Mouse (Mus musculus) neural tube, embryonic 11.5 days (tissue): ENCODE data around the gene Hook2. TPM values are rescaled to one million over a fixed set of nuclear protein-coding genes. Genes with fewer than 3 reads are reported as not detected.

Source experiments
- ATAC-seq: fragments of 200-750 bp; cut with Nextera tagmentation; 2 replicates; pipeline ENCODE4 v1.8.0; 2017; ENCODE audit warnings: moderate number of reproducible peaks, mild to moderate bottlenecking, moderate TSS enrichment, moderate library complexity; ENCODE audit not compliant: insufficient read depth, low FRiP score, low TSS enrichment
- DNase-seq: peaks from one replicate; pipeline ENCODE4 v3.0.0-alpha.2; 2015; ENCODE audit warnings: low spot score
- H3K27ac ChIP-seq: fragments of 300-500 bp; sonication (generic); 2 replicates; pipeline ENCODE4 v1.5.1; 2014; ENCODE audit warnings: low read depth, mild to moderate bottlenecking, low read length
- H3K27me3 ChIP-seq: fragments of 300-500 bp; sonication (generic); 2 replicates; pipeline ENCODE4 v1.6.1; 2014; ENCODE audit warnings: mild to moderate bottlenecking, low read length, mixed read lengths; ENCODE audit not compliant: control insufficient read depth, insufficient read depth
- H3K36me3 ChIP-seq: fragments of 300-500 bp; sonication (generic); 2 replicates; pipeline ENCODE4 v1.6.1; 2014; ENCODE audit warnings: mild to moderate bottlenecking, low read length, moderate library complexity, mixed read lengths; ENCODE audit not compliant: control insufficient read depth, insufficient read depth
- H3K4me1 ChIP-seq: fragments of 300-500 bp; sonication (generic); 2 replicates; pipeline ENCODE4 v1.6.1; 2014; ENCODE audit warnings: low read length, mixed read lengths; ENCODE audit not compliant: control insufficient read depth, insufficient read depth
- H3K4me2 ChIP-seq: fragments of 300-500 bp; sonication (generic); 2 replicates; pipeline ENCODE4 v1.6.1; 2014; ENCODE audit warnings: low read depth, mild to moderate bottlenecking, moderate library complexity
- H3K4me3 ChIP-seq: fragments of 300-500 bp; sonication (generic); 2 replicates; pipeline ENCODE4 v1.5.1; 2014; ENCODE audit warnings: low read depth, low read length
- H3K9ac ChIP-seq: fragments of 300-500 bp; sonication (generic); 2 replicates; pipeline ENCODE4 v1.6.1; 2014; ENCODE audit warnings: mild to moderate bottlenecking, low read length
- H3K9me3 ChIP-seq: fragments of 300-500 bp; sonication (generic); 2 replicates; pipeline ENCODE4 v1.6.1; 2016; ENCODE audit warnings: low read length; ENCODE audit not compliant: control insufficient read depth
- WGBS: fragments of 180-500 bp; shearing (Covaris S2); extraction: QIAGEN DNeasy Blood & Tissue Kit; methylation state at CpG from one replicate; pipeline ENCODE4 v1.1.7; 2014; 5-methylcytosine and 5-hydroxymethylcytosine counted together
- polyA plus RNA-seq: library from polyadenylated mRNA; unstranded; fragments of >200 nt; fragmentation: Nextera tagmentation; extraction: Ambion mirVana; gene quantifications from 2 replicates; pipeline ENCODE4 v1.2.1, GENCODE M21; 2014

Gene Hook2
- polyA plus RNA-seq, 1 experiment from 2014 or later, result 12.9 TPM

DNA sequence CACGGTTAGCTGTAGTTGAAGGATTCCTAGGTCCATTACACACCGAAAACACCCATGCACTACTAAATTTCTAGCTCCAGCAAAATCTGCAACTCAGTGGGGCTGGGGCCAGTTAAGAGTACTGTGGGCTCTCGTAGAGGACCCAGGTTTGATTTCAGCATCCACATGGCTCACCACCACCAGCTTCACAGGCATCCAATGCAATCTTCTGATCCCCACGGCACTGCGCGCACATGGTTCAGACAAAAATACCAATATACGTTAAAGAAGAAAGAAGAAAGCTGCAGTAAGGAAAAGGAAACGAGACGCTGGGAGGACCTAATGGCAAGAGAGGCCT is 45.9 kb downstream of the Hook2 start:
- WGBS, result 0% methylated on average over 9 of the region's 9 CpGs
- Histone ChIP-seq H3K4me2 (peak overlapping the region; percentile 98), H3K9ac (peak overlapping the region; percentile 69), H3K27ac (peak overlapping the region; percentile 98), H3K36me3 (peaks cover 14% of the 10 kb centered on the region), H3K27me3 (no peaks in the 10 kb centered on the region), H3K4me1 (peaks cover 14% of the 10 kb centered on the region; the same call in 1 of the 2 replicates), H3K9me3 (no peaks in the 10 kb centered on the region), H3K4me3 (peak overlapping the region; percentile 79)
- DNase-seq (no peak), ATAC-seq (peak; percentile 40)

- ATAC-seq (peak; percentile 93), DNase-seq (peak; percentile 89)
- under 1% methylated on average over 59 of the region's 59 CpGs for WGBS
- peaks cover 14% of the 10 kb centered on the region; the same call in 1 of the 2 replicates for H3K4me1 ChIP-seq
- H3K36me3 ChIP-seq, result peaks cover 14% of the 10 kb centered on the region
- peak within 1 kb of the TSS; percentile 98 for H3K27ac ChIP-seq
- H3K27me3 ChIP-seq, result no peaks in the 10 kb centered on the region
- H3K9me3 ChIP-seq, result no peaks in the 10 kb centered on the region
- H3K9ac ChIP-seq, result peak within 1 kb of the TSS; percentile 93
- H3K4me2 ChIP-seq, result peak within 1 kb of the TSS; percentile 98
- H3K4me3 ChIP-seq, result peak within 1 kb of the TSS; percentile 79
Observed at GRCm38 (mm10) chr8:85036718-85037365, 46.4 kb downstream of the Hook2 start, which contains the start of gene Tnpo2. Gene Tnpo2 (plus strand): TSS chr8:85036915.

- H3K4me2 ChIP-seq, result peak overlapping the region; percentile 98
- peaks cover 14% of the 10 kb centered on the region; the same call in 1 of the 2 replicates for H3K4me1 ChIP-seq
- DNase-seq, result peak; percentile 69
- H3K27me3 ChIP-seq, result no peaks in the 10 kb centered on the region
- peak overlapping the region; percentile 93 for H3K9ac ChIP-seq
- H3K4me3 ChIP-seq, result peak overlapping the region; percentile 79
- peak; percentile 69 for ATAC-seq
- H3K36me3 ChIP-seq, result peaks cover 14% of the 10 kb centered on the region
- WGBS, result under 1% methylated on average over 14 of the region's 14 CpGs
- peak overlapping the region; percentile 98 for H3K27ac ChIP-seq
- no peaks in the 10 kb centered on the region for H3K9me3 ChIP-seq
Observed at GRCm38 (mm10) chr8:85037366-85037680, 46.9 kb downstream of the Hook2 start.

- Histone ChIP-seq H3K4me3 (peak overlapping the region; percentile 79), H3K4me2 (peak overlapping the region; percentile 98), H3K4me1 (peaks cover 14% of the 10 kb centered on the region; the same call in 1 of the 2 replicates), H3K27me3 (no peaks in the 10 kb centered on the region), H3K9ac (peak overlapping the region; percentile 93), H3K27ac (peak overlapping the region; percentile 98), H3K9me3 (no peaks in the 10 kb centered on the region), H3K36me3 (peaks cover 13% of the 10 kb centered on the region)
- no peak for ATAC-seq
- DNase-seq, result peak; percentile 48
- under 1% methylated on average over 57 of the region's 57 CpGs for WGBS
Observed at GRCm38 (mm10) chr8:85037681-85038531, 47.5 kb downstream of the Hook2 start.

DNA sequence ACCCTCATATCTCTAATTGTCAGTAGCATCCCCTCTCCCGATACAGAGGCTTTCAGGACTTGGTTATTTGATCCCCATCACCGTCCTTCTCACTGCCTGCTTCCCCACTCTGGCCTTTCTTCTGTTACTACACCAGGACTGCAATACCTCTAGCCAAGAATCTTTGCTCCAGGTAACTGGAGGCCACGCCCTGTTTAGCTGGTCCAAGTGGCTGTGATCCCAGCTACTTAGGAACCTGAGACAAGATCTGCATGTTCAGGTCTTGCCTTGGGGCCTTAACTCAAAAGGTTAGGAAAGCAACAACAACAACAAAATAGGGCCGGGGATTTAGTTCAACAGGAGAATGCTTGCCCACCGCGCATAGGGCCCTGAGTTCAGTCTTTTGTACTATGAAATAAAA is 53.2 kb downstream of the Hook2 start:
- DNase-seq (no peak), ATAC-seq (no peak)
- Histone ChIP-seq H3K4me3 (no peak overlapping the region), H3K9ac (no peak overlapping the region), H3K9me3 (no peaks in the 10 kb centered on the region), H3K27ac (no peak overlapping the region), H3K4me1 (peaks cover 3% of the 10 kb centered on the region; the same call in 1 of the 2 replicates), H3K27me3 (no peaks in the 10 kb centered on the region), H3K4me2 (no peak overlapping the region), H3K36me3 (peaks cover 26% of the 10 kb centered on the region)
- WGBS, result 92% methylated on average over 6 of the region's 6 CpGs

Other genes with a start within 250 kb of the Hook2 start
- gene Nfix, start 190.3 kb upstream of the Hook2 start, polyA plus RNA-seq, result 3.1 and 3.7 TPM in 2 replicates
- gene Dand5, start 167.8 kb upstream of the Hook2 start, polyA plus RNA-seq, result 4.7 and 7.3 TPM in 2 replicates
- 38.6 and 38.7 TPM in 2 replicates for gene Gadd45gip1, start 159.1 kb upstream of the Hook2 start, polyA plus RNA-seq
- 101 TPM in 2 replicates for gene Rad23a, start 149.9 kb upstream of the Hook2 start, polyA plus RNA-seq
- gene Calr, start 143.7 kb upstream of the Hook2 start, polyA plus RNA-seq, result 870 and 925 TPM in 2 replicates
- 95.7 and 104 TPM in 2 replicates for gene Farsa, start 133.6 kb upstream of the Hook2 start, polyA plus RNA-seq
- gene Syce2, start 118.5 kb upstream of the Hook2 start, polyA plus RNA-seq, result 50.5 and 56.9 TPM in 2 replicates
- 31.5 and 33.7 TPM in 2 replicates for gene Gcdh, start 96.7 kb upstream of the Hook2 start, polyA plus RNA-seq
- gene Klf1, start 88.7 kb upstream of the Hook2 start, polyA plus RNA-seq, result 11.8 and 12.9 TPM in 2 replicates
- gene Dnase2a, start 82.0 kb upstream of the Hook2 start, polyA plus RNA-seq, result 4.0 and 4.9 TPM in 2 replicates
- 13.8 and 14.6 TPM in 2 replicates for gene Mast1, start 53.2 kb upstream of the Hook2 start, polyA plus RNA-seq
- 0.25 TPM in 1 of 2 replicates, not detected in the other for gene Rtbdn, start 43.6 kb upstream of the Hook2 start, polyA plus RNA-seq
- gene Gm49661, start 21.2 kb upstream of the Hook2 start, polyA plus RNA-seq, result not detected in 2 replicates
- 1,335 and 1,358 TPM in 2 replicates for gene Prdx2, start 21.0 kb upstream of the Hook2 start, polyA plus RNA-seq
- 92.9 and 116 TPM in 2 replicates for gene Rnaseh2a, start 20.8 kb upstream of the Hook2 start, polyA plus RNA-seq
- gene Junb, start 11.9 kb upstream of the Hook2 start, polyA plus RNA-seq, result 6.2 and 6.9 TPM in 2 replicates
- gene Best2, start 23.9 kb downstream of the Hook2 start, polyA plus RNA-seq, result not detected in 2 replicates
- gene Asna1, start 34.7 kb downstream of the Hook2 start, polyA plus RNA-seq, result 129 and 130 TPM in 2 replicates
- 158 and 170 TPM in 2 replicates for gene Trir, start 36.2 kb downstream of the Hook2 start, polyA plus RNA-seq
- gene Tnpo2, start 46.3 kb downstream of the Hook2 start, polyA plus RNA-seq, result 16.3 and 19.7 TPM in 2 replicates
- gene Fbxw9, start 69.5 kb downstream of the Hook2 start, polyA plus RNA-seq, result 25.0 and 25.8 TPM in 2 replicates
- gene Gm5741, start 77.4 kb downstream of the Hook2 start, polyA plus RNA-seq, result not detected in 2 replicates
- 70.3 and 73.8 TPM in 2 replicates for gene Dhps, start 81.2 kb downstream of the Hook2 start, polyA plus RNA-seq
- 117 and 119 TPM in 2 replicates for gene Wdr83os, start 90.1 kb downstream of the Hook2 start, polyA plus RNA-seq
- gene Wdr83, start 90.7 kb downstream of the Hook2 start, polyA plus RNA-seq, result 52.6 and 60.6 TPM in 2 replicates
- 14.4 and 17.4 TPM in 2 replicates for gene Man2b1, start 92.7 kb downstream of the Hook2 start, polyA plus RNA-seq
- gene Zfp791, start 132.5 kb downstream of the Hook2 start, polyA plus RNA-seq, result 1.2 and 1.7 TPM in 2 replicates
- not detected in 2 replicates for gene Cks1brt, start 161.3 kb downstream of the Hook2 start, polyA plus RNA-seq
- gene Olfr371, start 235.4 kb downstream of the Hook2 start, polyA plus RNA-seq, result not detected in 2 replicates